Mouse (Mus musculus): ENCODE results near the gene Hps1. TPM values are rescaled to one million over a fixed set of nuclear protein-coding genes. Genes with fewer than 3 reads are reported as not detected.
"Not testable (repeated sequence)": the region's sequence is repeated elsewhere in the genome, so short reads cannot be mapped to it uniquely, and the experiment has no call there.

Hps1 gene
- polyA plus RNA-seq, 1 experiment from 2014 or later = 17.2 TPM

GRCm38 (mm10) chr19:42785129-42785528 is 5.4 kb upstream of the Hps1 start:
- no peak for DNase-seq (ENCODE audit: low spot score)
- Histone ChIP-seq H3K4me3 (no peak overlapping the region), H3K36me3 (no peaks in the 10 kb centered on the region), H3K27ac (no peak overlapping the region), H3K9me3 (replicated peaks) (no peaks in the 10 kb centered on the region), H3K4me1 (peaks cover 7% of the 10 kb centered on the region), H3K27me3 (ENCODE audit: low read depth, poor library complexity, severe bottlenecking) (peaks cover 24% of the 10 kb centered on the region; the same call in 1 of the 2 replicates)
- WGBS = 34% methylated on average over 2 of the region's 2 CpGs

- H3K9me3 ChIP-seq (replicated peaks); H3K27me3 ChIP-seq (ENCODE audit: low read depth, poor library complexity, severe bottlenecking); DNase-seq (ENCODE audit: low spot score); H3K36me3 ChIP-seq: not testable (repeated sequence)
- WGBS = 57% methylated on average over 7 of the region's 7 CpGs
- Histone ChIP-seq H3K4me1 (peaks cover 19% of the 10 kb centered on the region), H3K27ac (peak overlapping the region; percentile 90), H3K4me3 (peak overlapping the region; percentile 76)
These were observed 369 bp upstream of the Hps1 start for GRCm38 (mm10) chr19:42780156-42780538.

- H3K36me3 ChIP-seq = no peaks in the 10 kb centered on the region
- H3K4me3 ChIP-seq = no peak overlapping the region
- H3K27ac ChIP-seq = 0 out of 2 replicates have a peak overlapping the region, but pooled peaks have one; percentile 90
- WGBS = 76% methylated on average over 5 of the region's 5 CpGs
- H3K27me3 ChIP-seq (ENCODE audit: low read depth, poor library complexity, severe bottlenecking) = no peaks in the 10 kb centered on the region
- DNase-seq (ENCODE audit: low spot score) = no peak
- H3K9me3 ChIP-seq (replicated peaks) = no peaks in the 10 kb centered on the region
- peaks cover 19% of the 10 kb centered on the region for H3K4me1 ChIP-seq
These were observed 2.0 kb downstream of the Hps1 start for GRCm38 (mm10) chr19:42777801-42778200.

- DNase-seq (ENCODE audit: low spot score) = no peak
- Histone ChIP-seq H3K36me3 (no peaks in the 10 kb centered on the region), H3K27ac (no peak overlapping the region), H3K4me1 (peaks cover 19% of the 10 kb centered on the region), H3K27me3 (ENCODE audit: low read depth, poor library complexity, severe bottlenecking) (no peaks in the 10 kb centered on the region), H3K9me3 (replicated peaks) (no peaks in the 10 kb centered on the region), H3K4me3 (no peak overlapping the region)
- WGBS = 96% methylated on average over 1 of the region's 1 CpGs
These were observed 3.0 kb downstream of the Hps1 start for GRCm38 (mm10) chr19:42776813-42777212.

- H3K4me1 ChIP-seq = peaks cover 8% of the 10 kb centered on the region
- no peak overlapping the region for H3K4me3 ChIP-seq
- DNase-seq (ENCODE audit: low spot score) = no peak
- H3K9me3 ChIP-seq (replicated peaks) = no peaks in the 10 kb centered on the region
- no peaks in the 10 kb centered on the region for H3K27me3 ChIP-seq (ENCODE audit: low read depth, poor library complexity, severe bottlenecking)
- 87% methylated on average over 23 of the region's 23 CpGs for WGBS
- H3K36me3 ChIP-seq = 0 out of 2 replicates have a peak, but pooled peaks cover 13% of the 10 kb centered on the region
- no peak overlapping the region for H3K27ac ChIP-seq
These were observed 9.5 kb downstream of the Hps1 start for GRCm38 (mm10) chr19:42770141-42770872.

GRCm38 (mm10) chr19:42769648-42770047 is 10.1 kb downstream of the Hps1 start:
- Histone ChIP-seq H3K9me3 (replicated peaks) (no peaks in the 10 kb centered on the region), H3K27me3 (ENCODE audit: low read depth, poor library complexity, severe bottlenecking) (no peaks in the 10 kb centered on the region), H3K4me3 (no peak overlapping the region), H3K36me3 (0 out of 2 replicates have a peak, but pooled peaks cover 13% of the 10 kb centered on the region), H3K27ac (no peak overlapping the region), H3K4me1 (peaks cover 12% of the 10 kb centered on the region)
- WGBS = 94% methylated on average over 10 of the region's 10 CpGs
- DNase-seq (ENCODE audit: low spot score) = no peak

- Histone ChIP-seq H3K9me3 (replicated peaks) (no peaks in the 10 kb centered on the region), H3K4me1 (peaks cover 25% of the 10 kb centered on the region), H3K27ac (no peak overlapping the region), H3K27me3 (ENCODE audit: low read depth, poor library complexity, severe bottlenecking) (no peaks in the 10 kb centered on the region), H3K4me3 (no peak overlapping the region), H3K36me3 (0 out of 2 replicates have a peak, but pooled peaks cover 13% of the 10 kb centered on the region)
- WGBS = 83% methylated on average over 8 of the region's 8 CpGs
- DNase-seq (ENCODE audit: low spot score) = no peak
These were observed 12.4 kb downstream of the Hps1 start for GRCm38 (mm10) chr19:42767361-42767760.

GRCm38 (mm10) chr19:42764398-42764797 is 15.4 kb downstream of the Hps1 start:
- peaks cover 25% of the 10 kb centered on the region for H3K4me1 ChIP-seq
- no peak for DNase-seq (ENCODE audit: low spot score)
- no peak overlapping the region for H3K4me3 ChIP-seq
- H3K36me3 ChIP-seq = peaks cover 4% of the 10 kb centered on the region; the same call in 1 of the 2 replicates
- H3K27ac ChIP-seq = no peak overlapping the region; the same call in 1 of the 2 replicates
- H3K9me3 ChIP-seq (replicated peaks) = no peaks in the 10 kb centered on the region
- 74% methylated on average over 10 of the region's 10 CpGs for WGBS
- H3K27me3 ChIP-seq (ENCODE audit: low read depth, poor library complexity, severe bottlenecking) = no peaks in the 10 kb centered on the region

GRCm38 (mm10) chr19:42756671-42757070 is 23.1 kb downstream of the Hps1 start:
- 89% methylated on average over 6 of the region's 6 CpGs for WGBS
- DNase-seq (ENCODE audit: low spot score) = no peak

GRCm38 (mm10) chr19:42755148-42755870 is 24.5 kb downstream of the Hps1 start:
- 81% methylated on average over 15 of the region's 15 CpGs for WGBS
- peaks cover 3% of the 10 kb centered on the region; the same call in 1 of the 2 replicates for H3K36me3 ChIP-seq
- 0 out of 2 replicates have a peak, but pooled peaks cover 4% of the 10 kb centered on the region for H3K27me3 ChIP-seq (ENCODE audit: low read depth, poor library complexity, severe bottlenecking)
- no peak for DNase-seq (ENCODE audit: low spot score)
- H3K4me1 ChIP-seq = peaks cover 32% of the 10 kb centered on the region
- H3K4me3 ChIP-seq = no peak overlapping the region
- H3K9me3 ChIP-seq (replicated peaks) = no peaks in the 10 kb centered on the region
- H3K27ac ChIP-seq = peak overlapping the region; percentile 36; the same call in 1 of the 2 replicates

More at GRCm38 (mm10) chr19:42756671-42757070, 23.1 kb downstream of the Hps1 start:
- H3K27me3 ChIP-seq (ENCODE audit: low read depth, poor library complexity, severe bottlenecking) = 0 out of 2 replicates have a peak, but pooled peaks cover 4% of the 10 kb centered on the region
- H3K4me1 ChIP-seq = peaks cover 30% of the 10 kb centered on the region
- peaks cover 3% of the 10 kb centered on the region; the same call in 1 of the 2 replicates for H3K36me3 ChIP-seq
- no peak overlapping the region for H3K27ac ChIP-seq
- H3K9me3 ChIP-seq (replicated peaks) = no peaks in the 10 kb centered on the region
- no peak overlapping the region for H3K4me3 ChIP-seq

- H3K36me3 ChIP-seq = no peaks in the 10 kb centered on the region
- DNase-seq (ENCODE audit: low spot score) = peak; percentile 51
- peak overlapping the region; percentile 86 for H3K27ac ChIP-seq
- H3K27me3 ChIP-seq (ENCODE audit: low read depth, poor library complexity, severe bottlenecking) = 0 out of 2 replicates have a peak, but pooled peaks cover 4% of the 10 kb centered on the region
- H3K4me3 ChIP-seq = peak overlapping the region; percentile 52
- peaks cover 32% of the 10 kb centered on the region for H3K4me1 ChIP-seq
- no peaks in the 10 kb centered on the region for H3K9me3 ChIP-seq (replicated peaks)
- WGBS = 44% methylated on average over 10 of the region's 11 CpGs
These were observed 26.4 kb downstream of the Hps1 start for GRCm38 (mm10) chr19:42753141-42753917.

- Histone ChIP-seq H3K27me3 (ENCODE audit: low read depth, poor library complexity, severe bottlenecking) (0 out of 2 replicates have a peak, but pooled peaks cover 4% of the 10 kb centered on the region), H3K4me1 (peaks cover 32% of the 10 kb centered on the region), H3K36me3 (no peaks in the 10 kb centered on the region), H3K4me3 (peak within 1 kb of the TSS; percentile 52), H3K9me3 (replicated peaks) (no peaks in the 10 kb centered on the region), H3K27ac (peak within 1 kb of the TSS; percentile 86)
- 6% methylated on average over 22 of the region's 22 CpGs for WGBS
- peak; percentile 76 for DNase-seq (ENCODE audit: low spot score)
These were observed 27.3 kb downstream of the Hps1 start, which contains the start of gene Pyroxd2 for GRCm38 (mm10) chr19:42752363-42752931. Pyroxd2 (minus strand) TSS chr19:42752775.

Measured in limb, embryonic 10.5 days (tissue).